Mouse (Mus musculus): ENCODE data around the gene Nubp2. TPM values are rescaled to one million over a fixed set of nuclear protein-coding genes. Genes with fewer than 3 reads are reported as not detected.

The Nubp2 gene
- total RNA-seq (2023): 56.2 TPM

GRCm38 (mm10) chr17:24886134-24886931 lies at the start of gene Nubp2, which contains the start of gene Spsb3:
TSS of gene Nubp2 (minus strand) at chr17:24886349.
TSS of gene Spsb3 (plus strand) at chr17:24886643.

DNA sequence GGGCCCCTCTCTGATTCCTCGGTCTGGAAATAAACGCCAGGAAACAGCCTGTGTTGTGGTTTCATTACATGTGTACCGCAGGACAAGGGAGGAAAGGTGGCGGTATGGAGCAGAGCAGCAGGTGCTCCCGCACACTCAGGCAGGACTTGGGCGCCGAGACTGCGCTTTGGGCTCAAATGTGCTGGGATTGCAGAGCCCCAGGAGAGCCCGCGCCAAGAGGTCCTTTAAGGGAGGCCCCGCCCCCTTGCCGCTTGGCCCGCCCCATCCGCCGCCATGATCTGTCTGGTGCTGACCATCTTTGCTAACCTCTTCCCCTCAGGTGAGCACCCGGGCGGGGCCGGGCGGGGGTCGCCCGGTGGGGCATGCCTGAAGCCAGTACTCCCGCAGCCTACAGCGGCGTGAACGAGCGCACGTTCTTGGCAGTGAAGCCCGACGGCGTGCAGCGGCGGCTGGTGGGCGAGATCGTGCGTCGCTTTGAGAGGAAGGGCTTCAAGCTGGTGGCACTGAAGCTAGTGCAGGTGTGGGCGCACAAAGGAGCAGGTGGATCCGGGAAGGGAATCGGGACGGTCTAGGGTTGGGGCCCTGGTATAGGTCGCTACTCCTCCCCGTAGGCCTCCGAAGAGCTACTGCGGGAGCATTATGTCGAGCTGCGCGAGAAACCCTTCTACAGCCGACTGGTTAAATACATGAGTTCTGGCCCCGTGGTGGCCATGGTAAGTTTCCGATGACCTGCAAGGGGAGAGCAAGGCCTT lies 10.3 kb upstream of the Nubp2 start, which contains the start of gene Nme3:
TSS of gene Nme3 (plus strand) at position 260 of the 752 bp plus-strand sequence.

GRCm38 (mm10) chr17:24894995-24895547 lies 8.9 kb upstream of the Nubp2 start, which contains the start of the genes Eme2 and Mrps34:
TSS of gene Eme2 (minus strand) at chr17:24895087.
TSS of gene Mrps34 (plus strand) at chr17:24895116.

DNA sequence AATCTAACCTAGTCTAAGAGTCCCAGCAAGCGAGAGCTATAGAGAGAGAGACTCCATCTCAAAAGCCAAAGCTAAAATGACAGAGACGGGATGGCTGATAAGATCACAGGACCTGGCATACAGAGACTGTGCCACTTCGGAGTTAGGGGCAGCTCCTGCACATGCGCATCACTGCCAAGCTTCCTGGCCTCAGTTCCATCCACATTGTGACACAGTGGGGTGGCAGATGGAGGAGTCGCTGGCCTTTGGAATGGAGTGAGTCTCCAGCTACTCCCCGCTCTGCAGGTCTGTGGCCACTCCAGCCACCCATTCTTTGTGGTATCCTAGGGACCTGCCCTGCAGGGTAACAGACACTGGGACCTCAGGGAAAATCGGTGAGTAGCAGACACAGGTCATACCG lies 20.4 kb downstream of the Nubp2 start, which contains the start of gene Igfals:
TSS of gene Igfals (plus strand) at position 222 of the 400 bp plus-strand sequence.

GRCm38 (mm10) chr17:24850065-24850772 lies 35.9 kb downstream of the Nubp2 start, which contains the start of gene Fahd1:
TSS of gene Fahd1 (minus strand) at chr17:24850364.

DNA sequence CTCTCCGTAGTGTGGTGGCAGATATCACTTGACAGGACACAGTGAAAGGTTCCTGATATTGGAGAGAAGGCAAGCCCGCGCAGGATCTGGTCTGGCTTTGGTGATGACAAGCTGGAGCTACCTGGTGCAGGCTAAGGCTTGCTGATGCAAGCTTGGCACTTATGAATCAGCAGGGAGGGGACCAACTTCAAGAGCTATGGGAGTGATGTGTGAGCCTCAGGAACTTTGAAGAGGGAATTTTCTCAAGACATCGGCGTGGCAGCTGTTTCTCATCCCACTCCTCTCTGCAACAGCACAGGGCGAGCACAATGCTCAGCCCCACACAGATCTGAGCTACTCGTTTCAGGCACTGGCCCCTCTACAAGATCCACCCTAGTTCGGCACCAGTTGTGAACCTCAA lies 46.3 kb downstream of the Nubp2 start, which contains the start of gene Hagh:
TSS of gene Hagh (plus strand) at position 302 of the 400 bp plus-strand sequence.

Other genes starting within 250 kb of the Nubp2 start
- gene Slc9a3r2, start 236.0 kb downstream of the Nubp2 start, total RNA-seq (2023): 0.73 TPM
- not detected for gene Npw, start 227.9 kb downstream of the Nubp2 start, total RNA-seq (2023)
- gene Zfp598, start 216.7 kb downstream of the Nubp2 start, total RNA-seq (2023): 63.8 TPM
- not detected for gene Syngr3, start 196.4 kb downstream of the Nubp2 start, total RNA-seq (2023)
- gene Gfer, start 190.2 kb downstream of the Nubp2 start, total RNA-seq (2023): 14.5 TPM
- gene Noxo1, start 190.1 kb downstream of the Nubp2 start, total RNA-seq (2023): 2.7 TPM
- 29.7 TPM for gene Tbl3, start 178.7 kb downstream of the Nubp2 start, total RNA-seq (2023)
- not detected for gene Rnf151, start 168.3 kb downstream of the Nubp2 start, total RNA-seq (2023)
- 1,468 TPM for gene Rps2, start 168.2 kb downstream of the Nubp2 start, total RNA-seq (2023)
- 64.9 TPM for gene Ndufb10, start 161.9 kb downstream of the Nubp2 start, total RNA-seq (2023)
- not detected for gene Rpl3l, start 158.5 kb downstream of the Nubp2 start, total RNA-seq (2023)
- gene Msrb1, start 149.7 kb downstream of the Nubp2 start, total RNA-seq (2023): 31.3 TPM
- gene Hs3st6, start 133.4 kb downstream of the Nubp2 start, total RNA-seq (2023): not detected
- gene Meiob, start 82.1 kb downstream of the Nubp2 start, total RNA-seq (2023): not detected
- 29.9 TPM for gene Hagh, start 46.2 kb downstream of the Nubp2 start, total RNA-seq (2023)
- gene Fahd1, start 36.0 kb downstream of the Nubp2 start, total RNA-seq (2023): 2.1 TPM
- not detected for gene Igfals, start 20.4 kb downstream of the Nubp2 start, total RNA-seq (2023)
- 27.0 TPM for gene Spsb3, start 294 bp upstream of the Nubp2 start, total RNA-seq (2023)
- gene Eme2, start 8.7 kb upstream of the Nubp2 start, total RNA-seq (2023): 66.7 TPM
- gene Mrps34, start 8.8 kb upstream of the Nubp2 start, total RNA-seq (2023): 40.3 TPM
- gene Nme3, start 10.2 kb upstream of the Nubp2 start, total RNA-seq (2023): 15.3 TPM
- 222 TPM for gene Mapk8ip3, start 50.6 kb upstream of the Nubp2 start, total RNA-seq (2023)
- 22.7 TPM for gene Jpt2, start 74.3 kb upstream of the Nubp2 start, total RNA-seq (2023)
- 35.0 TPM for gene Cramp1l, start 129.4 kb upstream of the Nubp2 start, total RNA-seq (2023)
- 23.8 TPM for gene Ift140, start 129.7 kb upstream of the Nubp2 start, total RNA-seq (2023)
- not detected for gene Tmem204, start 197.2 kb upstream of the Nubp2 start, total RNA-seq (2023)
- 37.1 TPM for gene Telo2, start 229.6 kb upstream of the Nubp2 start, total RNA-seq (2023)
- not detected for gene Ptx4, start 234.4 kb upstream of the Nubp2 start, total RNA-seq (2023)
- 33.9 TPM for gene Clcn7, start 247.0 kb upstream of the Nubp2 start, total RNA-seq (2023)